Mouse (Mus musculus) ovary, adult 10 weeks (tissue): ENCODE results near the gene Serinc2. TPM values are rescaled to one million over a fixed set of nuclear protein-coding genes. Genes with fewer than 3 reads are reported as not detected.

ENCODE experiments used
- polyA plus RNA-seq: library from polyadenylated mRNA; stranded (reverse); fragments of 350-450 nt; fragmentation: Illumina TruSeq; extraction: RNeasy Lipid Tissue Mini Kit (QIAGEN cat#74804); gene quantifications from one replicate; pipeline ENCODE4 v1.2.3, GENCODE M21; 2014

Gene Serinc2
- not detected for polyA plus RNA-seq

GRCm38 (mm10) chr4:130279105-130279504 lies at the start of gene Serinc2:
Gene Serinc2 (minus strand): TSS chr4:130279205.

DNA sequence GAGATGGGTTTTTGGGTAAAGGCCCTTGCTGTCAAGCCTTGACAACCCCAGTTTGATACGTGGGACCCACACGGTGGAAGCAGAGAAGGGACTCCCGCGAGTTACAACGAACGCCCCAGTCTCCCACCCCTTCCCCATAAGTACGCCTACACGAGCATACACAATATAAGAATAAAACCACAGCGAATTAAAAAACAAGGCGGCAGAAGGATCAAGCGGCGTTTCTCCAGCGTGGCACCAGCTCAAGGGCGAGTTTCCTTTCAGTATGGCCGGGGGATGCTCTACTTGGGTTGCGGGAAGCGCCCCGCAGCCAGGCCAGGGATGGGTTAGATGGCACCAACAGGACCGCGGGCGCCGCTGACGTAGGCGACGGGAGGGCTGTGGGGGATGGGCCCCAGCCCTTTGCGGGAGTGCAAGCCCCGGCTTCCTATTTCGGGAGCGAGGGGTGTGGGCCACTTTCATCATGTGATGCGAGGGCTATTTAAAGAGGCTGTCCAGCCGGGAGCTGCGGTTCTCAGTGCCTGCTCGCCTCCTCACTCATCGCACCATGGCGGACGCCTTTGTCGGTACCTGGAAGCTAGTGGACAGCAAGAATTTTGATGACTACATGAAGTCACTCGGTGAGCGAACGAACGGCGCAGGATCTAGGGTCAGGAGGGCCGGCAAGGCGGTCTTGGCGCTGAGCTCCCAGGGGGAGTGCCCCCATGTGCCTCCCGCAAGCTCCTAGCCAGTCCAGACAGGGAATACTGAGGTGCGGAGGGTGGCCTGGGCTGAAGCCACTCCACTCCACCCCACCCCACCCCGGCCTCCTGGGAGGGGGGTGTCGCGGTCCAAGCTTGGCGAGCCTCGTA lies 29.5 kb upstream of the Serinc2 start, which contains the start of the genes Fabp3 and Gm10570:
Gene Fabp3, plus strand, starts transcription at position 365 of the 851 bp plus-strand sequence.
Gene Gm10570, minus strand, starts transcription at position 444 of the 851 bp plus-strand sequence.

GRCm38 (mm10) chr4:130222179-130222578 lies 56.8 kb downstream of the Serinc2 start, which contains the start of gene Gm853:
Gene Gm853 (minus strand): TSS chr4:130222401.

Other genes with a start within 250 kb of the Serinc2 start
- gene Col16a1, start 231.4 kb downstream of the Serinc2 start, polyA plus RNA-seq, result 5.9 TPM
- 3.7 TPM for gene Pef1, start 176.6 kb downstream of the Serinc2 start, polyA plus RNA-seq
- not detected for gene Hcrtr1, start 139.8 kb downstream of the Serinc2 start, polyA plus RNA-seq
- 2.5 TPM for gene Tinagl1, start 104.1 kb downstream of the Serinc2 start, polyA plus RNA-seq
- gene Gm853, start 56.8 kb downstream of the Serinc2 start, polyA plus RNA-seq, result not detected
- 18.1 TPM for gene Fabp3, start 29.4 kb upstream of the Serinc2 start, polyA plus RNA-seq
- gene Gm10570, start 29.5 kb upstream of the Serinc2 start, polyA plus RNA-seq, result not detected
- 38.5 TPM for gene Zcchc17, start 80.7 kb upstream of the Serinc2 start, polyA plus RNA-seq
- 18.1 TPM for gene Snrnp40, start 80.9 kb upstream of the Serinc2 start, polyA plus RNA-seq